Mouse (Mus musculus) brain, embryonic 14.5 days (tissue): ENCODE measurements around the gene Get4.

Experiments
- CTCF ChIP-seq: fragments of 200-500 bp; IDR thresholded peaks from 2 replicates; pipeline ENCODE4 v1.5.1; 2012; ENCODE audit warnings: inconsistent platforms, mild to moderate bottlenecking, moderate library complexity, borderline replicate concordance; ENCODE audit not compliant: insufficient read depth, insufficient read length; ENCODE audit errors: extremely low read depth
- POLR2A ChIP-seq: fragments of 200-500 bp; IDR thresholded peaks from 2 replicates; pipeline ENCODE4 v1.6.1; 2012; ENCODE audit warnings: mild to moderate bottlenecking, inconsistent platforms, borderline replicate concordance; ENCODE audit not compliant: poor library complexity, insufficient read depth, insufficient read length, severe bottlenecking; ENCODE audit errors: extremely low read depth

DNA sequence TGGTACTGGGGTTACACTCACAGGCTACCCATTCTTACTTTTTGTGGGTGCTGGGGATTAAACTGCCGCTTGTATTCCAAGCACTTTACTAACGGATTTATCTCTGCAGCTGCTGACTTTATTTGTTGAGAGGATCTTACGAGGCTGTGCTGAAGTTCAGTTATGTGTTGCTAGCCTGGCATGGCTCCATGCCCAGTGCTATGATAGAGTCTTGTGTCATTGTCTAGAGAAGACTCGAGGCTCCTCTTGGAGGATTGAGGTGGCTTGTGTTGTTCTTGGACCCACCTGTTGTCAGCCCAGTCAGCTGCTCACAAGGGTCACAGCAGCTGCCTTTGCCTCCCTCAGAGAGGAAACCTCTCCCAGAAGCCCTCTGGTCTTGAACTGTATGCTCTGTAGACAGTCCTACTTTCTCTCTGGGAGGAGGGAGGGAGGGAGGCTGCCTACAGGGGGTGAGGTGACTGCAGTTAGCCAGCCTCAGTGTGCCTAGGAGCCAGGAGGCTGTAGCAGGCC lies 32.1 kb upstream of the Get4 start:
- no peak for TF ChIP-seq CTCF
- TF ChIP-seq POLR2A = no peak
